Mouse (Mus musculus) limb, embryonic 13.5 days (tissue): ENCODE results near the gene Slc38a9. TPM values are rescaled to one million over a fixed set of nuclear protein-coding genes. Genes with fewer than 3 reads are reported as not detected.

ENCODE experiments used
- ATAC-seq: fragments of 200-750 bp; cut with Nextera tagmentation; 2 replicates; pipeline ENCODE4 v1.8.0; 2017; ENCODE audit warnings: low read depth, moderate number of reproducible peaks, moderate TSS enrichment; ENCODE audit not compliant: low FRiP score
- H3K27ac ChIP-seq: fragments of 300-500 bp; sonication (generic); 2 replicates; pipeline ENCODE4 v1.5.1; 2015; ENCODE audit warnings: inconsistent platforms, mild to moderate bottlenecking, moderate library complexity
- H3K27me3 ChIP-seq: fragments of 300-500 bp; sonication (generic); 2 replicates; pipeline ENCODE4 v1.6.1; 2015; ENCODE audit warnings: mild to moderate bottlenecking, inconsistent platforms
- H3K36me3 ChIP-seq: fragments of 300-500 bp; sonication (generic); 2 replicates; pipeline ENCODE4 v1.6.1; 2015; ENCODE audit warnings: inconsistent platforms, mild to moderate bottlenecking, moderate library complexity
- H3K4me1 ChIP-seq: fragments of 300-500 bp; sonication (generic); 2 replicates; pipeline ENCODE4 v1.6.1; 2015; ENCODE audit warnings: inconsistent platforms
- H3K4me2 ChIP-seq: fragments of 300-500 bp; sonication (generic); replicated peaks from 2 replicates; pipeline ENCODE4 v1.6.1; 2015; ENCODE audit warnings: inconsistent platforms, mild to moderate bottlenecking, moderate library complexity
- H3K4me3 ChIP-seq: fragments of 300-500 bp; sonication (generic); 2 replicates; pipeline ENCODE4 v1.5.1; 2015; ENCODE audit warnings: moderate library complexity, mild to moderate bottlenecking, inconsistent platforms
- H3K9ac ChIP-seq: fragments of 300-500 bp; sonication (generic); 2 replicates; pipeline ENCODE4 v1.6.1; 2015; ENCODE audit warnings: mild to moderate bottlenecking, inconsistent platforms
- H3K9me3 ChIP-seq: fragments of 300-500 bp; sonication (generic); 2 replicates; pipeline ENCODE4 v1.6.1; 2016; ENCODE audit warnings: inconsistent platforms
- WGBS: fragments of 180-500 bp; shearing (Covaris S2); methylation state at CpG from one replicate; pipeline ENCODE4 v1.1.7; 2015; 5-methylcytosine and 5-hydroxymethylcytosine counted together
- polyA plus RNA-seq: library from polyadenylated mRNA; unstranded; fragments of >200 nt; fragmentation: Nextera tagmentation; extraction: Ambion mirVana; gene quantifications from 2 replicates; pipeline ENCODE4 v1.2.1, GENCODE M21; 2015

Slc38a9 gene
- polyA plus RNA-seq, 1 experiment from 2014 or later = 17.8 TPM

- Histone ChIP-seq H3K9me3 (no peaks in the 10 kb centered on the region), H3K4me2 (no peak overlapping the region), H3K27me3 (no peaks in the 10 kb centered on the region), H3K4me1 (no peaks in the 10 kb centered on the region), H3K9ac (no peak overlapping the region), H3K36me3 (no peaks in the 10 kb centered on the region), H3K27ac (no peak overlapping the region), H3K4me3 (no peak overlapping the region)
- no peak for ATAC-seq
- 73% methylated on average over 7 of the region's 7 CpGs for WGBS
These were observed 124.8 kb downstream of the Slc38a9 start for GRCm38 (mm10) chr13:112785305-112785704.

- WGBS = 85% methylated on average over 3 of the region's 3 CpGs
- no peaks in the 10 kb centered on the region for H3K27me3 ChIP-seq
- H3K9me3 ChIP-seq = no peaks in the 10 kb centered on the region
- no peak overlapping the region for H3K4me2 ChIP-seq
- no peaks in the 10 kb centered on the region for H3K4me1 ChIP-seq
- H3K27ac ChIP-seq = no peak overlapping the region
- H3K4me3 ChIP-seq = no peak overlapping the region
- no peak overlapping the region for H3K9ac ChIP-seq
- no peaks in the 10 kb centered on the region for H3K36me3 ChIP-seq
- no peak for ATAC-seq
These were observed 125.6 kb downstream of the Slc38a9 start for GRCm38 (mm10) chr13:112786142-112786541.

- no peak overlapping the region for H3K9ac ChIP-seq
- 84% methylated on average over 10 of the region's 10 CpGs for WGBS
- H3K4me2 ChIP-seq = no peak overlapping the region
- H3K27ac ChIP-seq = no peak overlapping the region
- H3K4me1 ChIP-seq = no peaks in the 10 kb centered on the region
- H3K9me3 ChIP-seq = no peaks in the 10 kb centered on the region
- ATAC-seq = no peak
- H3K27me3 ChIP-seq = no peaks in the 10 kb centered on the region
- H3K36me3 ChIP-seq = no peaks in the 10 kb centered on the region
- H3K4me3 ChIP-seq = no peak overlapping the region
These were observed 126.5 kb downstream of the Slc38a9 start for GRCm38 (mm10) chr13:112786942-112787533.

Other genes with a start within 250 kb of the Slc38a9 start
- gene Il6st, start 196.7 kb upstream of the Slc38a9 start, polyA plus RNA-seq = 31.8 and 41.1 TPM in 2 replicates
- 0.05 and 0.24 TPM in 2 replicates for gene Il31ra, start 66.4 kb upstream of the Slc38a9 start, polyA plus RNA-seq
- 0.73 and 0.89 TPM in 2 replicates for gene Ddx4, start 8.3 kb upstream of the Slc38a9 start, polyA plus RNA-seq
- gene Plpp1, start 140.0 kb downstream of the Slc38a9 start, polyA plus RNA-seq = 53.8 and 55.0 TPM in 2 replicates